Mouse (Mus musculus) heart, postnatal 0 days (tissue): ENCODE results near the gene Cd3e.

Experiments used
- CTCF ChIP-seq: IDR thresholded peaks from 2 replicates; pipeline ENCODE4 v1.5.1; 2016; ENCODE audit warnings: antibody characterized with exemption, control low read depth, low read depth
- EP300 ChIP-seq: IDR thresholded peaks from 2 replicates; pipeline ENCODE4 v1.6.1; 2016; ENCODE audit warnings: antibody characterized with exemption, low read depth

- no peak for TF ChIP-seq CTCF
- no peak for TF ChIP-seq EP300
Observed at GRCm38 (mm10) chr9:44992271-44992670, 17.2 kb downstream of the Cd3e start.
